Mouse (Mus musculus) 3134 (cell line): ENCODE data around the gene Defb29.

Experiments
- DNase-seq: peaks from one replicate; pipeline ENCODE4 v3.0.0-alpha.2; 2011; ENCODE audit warnings: low spot score; ENCODE audit not compliant: insufficient read length; ENCODE audit errors: extremely low read depth

Defb29 gene

DNA sequence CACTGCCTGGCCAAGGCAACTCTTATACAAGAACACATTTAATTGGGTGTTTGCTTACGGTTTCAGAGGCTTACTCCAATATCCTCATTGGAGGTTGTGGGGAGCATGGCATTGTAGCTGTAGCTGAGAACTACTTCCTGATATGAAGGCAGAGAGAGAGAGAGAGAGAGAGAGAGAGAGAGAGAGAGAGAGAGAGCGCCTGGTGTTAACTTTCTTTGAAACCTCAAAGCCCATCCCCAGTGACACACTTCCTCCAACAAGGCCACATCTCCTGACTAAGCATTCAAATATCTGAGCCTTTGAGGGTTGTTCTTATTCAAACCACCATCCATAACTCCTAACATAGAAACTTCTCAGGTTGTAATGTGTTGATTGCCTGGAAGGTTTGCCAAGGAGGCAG lies 35.9 kb downstream of the Defb29 start:
- peak; percentile 16 for DNase-seq

DNA sequence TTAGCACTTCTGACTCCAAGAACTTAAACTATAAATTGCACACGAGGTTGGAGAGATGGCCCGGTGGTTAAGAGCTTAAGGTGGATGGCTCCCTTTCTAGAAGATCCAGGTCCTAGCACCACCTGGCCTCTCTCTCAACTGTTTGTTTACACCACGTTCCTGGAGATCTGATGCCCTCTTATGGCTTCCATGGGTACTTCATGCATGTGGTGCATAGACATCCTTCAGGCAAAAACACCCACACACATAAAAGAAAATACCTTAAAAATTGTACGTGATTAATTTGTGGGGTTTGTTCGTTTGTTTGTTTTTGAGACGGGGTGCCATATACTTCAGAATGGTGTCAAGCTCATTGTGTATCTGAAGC lies 39.1 kb downstream of the Defb29 start:
- DNase-seq, result no peak

DNA sequence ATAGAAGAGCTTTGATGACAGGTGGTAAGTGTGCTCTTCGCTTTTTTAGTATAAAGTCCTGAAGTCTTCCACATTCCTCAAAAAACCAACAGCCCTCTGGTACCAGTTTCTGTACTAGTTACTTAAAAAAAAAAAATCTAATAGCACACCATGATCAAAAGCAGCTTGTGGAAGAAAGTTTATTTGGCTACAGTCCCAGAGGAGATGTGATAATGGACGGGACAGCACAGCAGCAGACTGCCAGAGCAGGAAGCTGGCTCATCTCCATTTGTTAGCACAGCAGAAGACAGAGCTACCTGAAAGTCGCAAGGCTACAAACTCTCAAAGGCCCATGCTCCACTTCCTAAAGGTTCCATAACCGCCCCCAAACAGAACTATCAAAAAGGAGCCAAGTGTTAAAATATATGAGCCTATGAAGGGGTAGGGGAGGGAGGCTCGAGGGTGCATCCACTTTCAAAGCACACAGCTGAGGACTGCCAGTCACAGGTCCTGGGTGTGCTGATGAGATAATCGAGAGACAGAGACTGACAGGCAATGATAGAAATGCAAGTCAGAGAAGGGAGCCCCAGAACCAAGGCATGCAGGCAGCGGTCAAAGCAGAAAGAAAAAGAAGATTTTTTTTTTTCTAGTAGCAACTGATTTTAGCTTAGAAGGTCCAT lies 39.6 kb downstream of the Defb29 start:
- DNase-seq, result no peak

DNA sequence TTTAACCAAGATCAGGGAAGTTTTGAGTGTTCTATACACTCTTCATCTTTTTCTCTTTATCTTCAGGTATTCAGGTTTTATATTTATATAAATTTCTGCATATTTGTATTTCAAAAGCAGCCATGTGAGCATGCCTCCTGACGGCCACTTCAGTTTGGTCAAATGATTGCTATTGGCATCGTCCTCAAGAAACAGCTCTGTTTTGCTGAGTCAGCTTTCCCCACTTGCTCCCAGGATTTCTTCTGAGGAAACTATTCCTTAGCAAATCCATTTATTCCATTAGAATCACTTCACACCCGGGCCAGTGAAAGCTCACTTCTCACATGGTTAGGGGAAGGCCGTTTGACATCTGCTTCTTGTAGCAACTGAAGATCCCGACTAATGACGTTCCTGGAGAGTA lies 41.9 kb downstream of the Defb29 start:
- DNase-seq, result no peak

DNA sequence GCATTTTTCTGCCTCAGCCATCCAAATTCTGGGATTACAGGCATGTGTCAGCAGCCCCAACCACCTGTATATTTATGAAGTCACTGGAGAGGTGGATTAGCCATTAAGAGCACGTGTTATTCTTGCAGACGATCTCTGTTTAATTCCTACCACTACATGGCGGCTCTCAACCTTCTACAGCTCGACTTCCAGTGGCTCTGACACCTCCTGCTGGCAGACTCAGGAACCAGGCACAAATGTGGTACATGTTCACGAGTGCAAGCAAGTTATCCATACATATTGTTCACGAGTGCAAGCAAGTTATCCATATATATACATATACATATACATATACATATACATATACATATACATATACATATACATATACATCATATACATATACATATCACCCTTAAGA lies 46.7 kb downstream of the Defb29 start:
- DNase-seq, result no peak

DNA sequence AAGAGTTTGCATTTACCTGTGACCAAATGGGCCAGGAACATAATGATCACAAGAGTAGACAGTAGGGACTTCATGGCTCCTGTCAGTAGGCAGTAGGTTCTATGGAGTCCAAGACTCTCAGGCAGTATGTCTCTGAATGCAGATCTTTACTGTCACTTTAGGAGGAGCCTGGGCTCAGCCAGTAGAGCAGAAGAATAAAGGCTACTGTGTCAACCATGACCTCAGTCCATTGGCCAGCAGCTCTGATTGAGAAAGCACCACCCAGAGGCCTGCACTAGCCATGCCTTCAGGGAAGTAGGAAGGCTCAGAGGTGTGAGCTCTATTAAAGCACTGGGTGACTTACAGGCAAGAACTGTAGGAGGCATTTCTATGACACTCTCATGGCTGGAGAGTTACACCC lies 49.9 kb downstream of the Defb29 start, which contains the start of gene Defb22:
TSS of gene Defb22 (minus strand) at position 101 of the 400 bp plus-strand sequence.
- no peak for DNase-seq
